Mouse (Mus musculus) intestine, embryonic 14.5 days (tissue): ENCODE measurements at regions not wholly inside any gene's neighbourhood (a gene's known extent, or its start where the extent isn't known, plus 50 kb on each side); places are given as distances from the start of the nearest gene placed in this dataset.
"Not testable (repeated sequence)": the region's sequence is repeated elsewhere in the genome, so short reads cannot be mapped to it uniquely, and the experiment has no call there.

Source experiments
- ATAC-seq: fragments of 200-750 bp; cut with Nextera tagmentation; replicated peaks from 2 replicates; pipeline ENCODE4 v1.8.0; 2017; ENCODE audit warnings: low read depth, moderate number of reproducible peaks, moderate TSS enrichment, moderate library complexity; ENCODE audit not compliant: low FRiP score, low TSS enrichment
- DNase-seq: peaks from one replicate; pipeline ENCODE4 v3.0.0-alpha.2; 2018; ENCODE audit warnings: low spot score
- H3K27ac ChIP-seq: fragments of 300-500 bp; sonication (generic); 2 replicates; pipeline ENCODE4 v1.5.1; 2014; ENCODE audit warnings: low read depth, mild to moderate bottlenecking, control low read depth
- H3K27me3 ChIP-seq: fragments of 300-500 bp; sonication (generic); replicated peaks from 2 replicates; pipeline ENCODE4 v1.6.1; 2014; ENCODE audit warnings: low read length, control low read depth; ENCODE audit not compliant: control insufficient read depth, insufficient read depth
- H3K36me3 ChIP-seq: fragments of 300-500 bp; sonication (generic); 2 replicates; pipeline ENCODE4 v1.6.1; 2014; ENCODE audit warnings: low read length, control low read depth; ENCODE audit not compliant: control insufficient read depth, insufficient read depth
- H3K4me1 ChIP-seq: fragments of 300-500 bp; sonication (generic); replicated peaks from 2 replicates; pipeline ENCODE4 v1.6.1; 2014; ENCODE audit warnings: low read length, control low read depth, mixed read lengths; ENCODE audit not compliant: control insufficient read depth, insufficient read depth
- H3K4me2 ChIP-seq: fragments of 300-500 bp; sonication (generic); 2 replicates; pipeline ENCODE4 v1.6.1; 2014; ENCODE audit warnings: low read length
- H3K4me3 ChIP-seq: fragments of 300-500 bp; sonication (generic); 2 replicates; pipeline ENCODE4 v1.5.1; 2014; ENCODE audit warnings: low read depth, low read length, control low read depth, mixed read lengths
- H3K9ac ChIP-seq: fragments of 300-500 bp; sonication (generic); 2 replicates; pipeline ENCODE4 v1.6.1; 2014; ENCODE audit warnings: mild to moderate bottlenecking, low read length
- H3K9me3 ChIP-seq: fragments of 300-500 bp; sonication (generic); 2 replicates; pipeline ENCODE4 v1.6.1; 2016; ENCODE audit warnings: low read length, control low read depth; ENCODE audit not compliant: control insufficient read depth
- WGBS: fragments of 180-500 bp; shearing (Covaris S2); extraction: QIAGEN DNeasy Blood & Tissue Kit; methylation state at CpG from one replicate; pipeline ENCODE4 v1.1.7; 2014; 5-methylcytosine and 5-hydroxymethylcytosine counted together

DNA sequence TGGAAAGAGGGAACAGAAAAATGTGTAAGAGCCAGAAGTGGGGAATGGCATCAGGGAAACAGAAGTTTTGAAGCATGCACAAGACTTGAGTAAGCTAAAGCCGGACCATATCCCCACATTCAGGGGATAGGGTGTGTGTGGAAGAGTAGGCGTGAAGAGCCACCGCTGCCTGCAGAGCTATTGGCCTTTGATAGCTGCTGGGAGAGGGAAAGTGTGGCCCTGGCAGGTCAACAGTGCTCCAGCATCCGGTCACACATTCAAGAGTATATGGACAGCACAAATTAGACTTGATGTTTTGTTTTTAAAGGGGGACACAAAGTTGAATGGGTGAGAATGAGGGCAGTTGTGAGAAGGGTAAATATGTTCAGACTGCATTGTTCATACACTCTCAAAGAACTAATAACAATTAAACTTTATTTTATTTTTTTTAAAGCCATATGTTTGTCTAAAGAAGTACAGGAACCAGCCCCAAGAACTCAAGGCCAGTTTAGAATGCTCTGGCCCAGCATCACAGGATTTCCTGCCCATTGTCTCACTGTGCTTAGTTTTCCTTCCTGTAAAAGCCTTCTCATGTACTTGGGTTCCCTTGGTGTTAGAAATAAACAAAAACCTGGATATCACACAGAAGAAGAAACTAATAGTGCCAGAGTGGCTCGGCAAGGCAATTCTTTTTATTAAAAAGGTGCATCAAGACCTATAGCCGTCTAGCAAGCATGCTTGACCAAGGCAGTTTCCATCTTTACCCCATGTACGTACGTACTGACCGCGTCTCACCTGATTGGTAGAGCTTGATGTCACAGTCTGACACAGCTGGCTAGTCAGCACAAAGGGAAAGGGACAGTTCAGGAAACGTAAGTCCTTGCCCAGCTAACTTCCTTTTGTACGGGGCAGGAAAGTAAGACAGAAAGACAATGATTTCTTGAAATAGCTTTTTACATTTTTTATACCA, 144.6 kb upstream of the Rbbp6 start:
- Histone ChIP-seq H3K4me1 (no peaks in the 10 kb centered on the region), H3K27me3 (no peaks in the 10 kb centered on the region), H3K9me3 (no peaks in the 10 kb centered on the region), H3K27ac (0 out of 2 replicates have a peak overlapping the region, but pooled peaks have one; percentile 22), H3K36me3 (no peaks in the 10 kb centered on the region), H3K4me2 (no peak overlapping the region), H3K9ac (no peak overlapping the region), H3K4me3 (no peak overlapping the region)
- no peak for ATAC-seq
- 81% methylated on average over 12 of the region's 12 CpGs for WGBS
- no peak for DNase-seq

DNA sequence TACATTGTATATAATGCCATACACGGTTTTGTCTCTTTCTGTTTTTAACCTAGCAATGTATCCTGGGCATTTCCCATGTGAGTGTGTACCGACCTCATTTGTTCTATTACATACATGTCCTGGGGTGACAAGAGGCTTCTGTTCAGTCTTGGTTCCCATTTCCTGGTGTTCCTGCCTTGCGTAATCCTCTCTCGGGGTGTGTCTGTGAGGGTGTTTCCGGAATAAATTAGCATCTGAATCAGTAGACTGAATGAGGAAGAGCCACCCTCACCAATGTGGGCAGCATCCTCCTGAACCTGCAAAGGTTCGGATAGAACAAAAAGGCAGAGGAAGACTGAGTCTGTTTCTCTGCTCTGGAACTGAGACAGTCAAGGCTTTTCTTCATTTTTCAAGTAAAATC, 142.1 kb upstream of the Rbbp6 start:
- H3K9ac ChIP-seq = no peak overlapping the region
- no peaks in the 10 kb centered on the region for H3K27me3 ChIP-seq
- no peaks in the 10 kb centered on the region for H3K4me1 ChIP-seq
- WGBS = 68% methylated on average over 6 of the region's 6 CpGs
- H3K9me3 ChIP-seq = no peaks in the 10 kb centered on the region
- ATAC-seq (no peak), DNase-seq (no peak)
- no peak overlapping the region for H3K4me2 ChIP-seq
- no peak overlapping the region for H3K27ac ChIP-seq
- no peaks in the 10 kb centered on the region for H3K36me3 ChIP-seq
- no peak overlapping the region for H3K4me3 ChIP-seq

DNA sequence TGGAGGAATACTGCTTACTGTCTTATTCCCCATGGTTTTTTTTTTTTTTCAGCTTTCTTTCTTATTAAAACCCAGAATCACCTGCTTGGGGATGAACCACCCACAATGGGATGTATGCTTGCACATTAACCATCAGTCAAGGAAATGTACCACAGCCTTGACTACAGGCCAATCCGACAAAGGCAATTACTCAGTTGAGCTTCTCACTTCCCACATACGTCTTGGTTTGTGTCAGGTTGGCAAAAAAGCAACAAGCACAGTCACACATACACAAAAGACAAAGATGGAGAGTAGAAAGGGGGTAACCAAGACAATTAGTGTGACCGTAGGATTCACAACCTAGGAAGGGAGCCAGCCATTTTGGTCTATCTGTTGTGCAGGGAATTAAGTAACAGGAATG, 126.4 kb upstream of the Rbbp6 start:
- DNase-seq (no peak), ATAC-seq (no peak)
- no peaks in the 10 kb centered on the region for H3K27me3 ChIP-seq
- no peak overlapping the region for H3K4me2 ChIP-seq
- no peak overlapping the region for H3K4me3 ChIP-seq
- H3K36me3 ChIP-seq = no peaks in the 10 kb centered on the region
- no peak overlapping the region for H3K27ac ChIP-seq
- WGBS = 88% methylated on average over 3 of the region's 3 CpGs
- no peak overlapping the region for H3K9ac ChIP-seq
- no peaks in the 10 kb centered on the region for H3K4me1 ChIP-seq
- H3K9me3 ChIP-seq = no peaks in the 10 kb centered on the region

DNA sequence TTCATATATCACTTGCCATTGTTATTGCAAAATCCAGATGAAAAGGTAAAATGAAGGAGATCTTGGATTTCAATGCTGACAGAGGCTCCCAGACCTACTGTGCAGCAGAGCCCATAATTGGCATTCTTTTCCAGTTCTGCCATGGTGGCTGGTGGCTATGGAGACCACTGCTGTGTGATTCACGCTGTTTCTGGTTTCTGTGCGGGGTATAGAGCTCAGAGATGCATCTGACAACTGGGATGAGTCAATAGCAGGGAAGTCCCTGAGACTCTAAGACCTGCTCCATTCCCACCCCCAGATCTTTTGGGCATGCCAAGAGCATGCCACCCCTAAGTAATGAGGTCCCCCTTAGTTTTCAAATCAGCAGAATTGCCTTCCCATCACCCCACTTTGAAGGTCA, 120.7 kb upstream of the Rbbp6 start:
- WGBS = 86% methylated on average over 2 of the region's 2 CpGs

DNA sequence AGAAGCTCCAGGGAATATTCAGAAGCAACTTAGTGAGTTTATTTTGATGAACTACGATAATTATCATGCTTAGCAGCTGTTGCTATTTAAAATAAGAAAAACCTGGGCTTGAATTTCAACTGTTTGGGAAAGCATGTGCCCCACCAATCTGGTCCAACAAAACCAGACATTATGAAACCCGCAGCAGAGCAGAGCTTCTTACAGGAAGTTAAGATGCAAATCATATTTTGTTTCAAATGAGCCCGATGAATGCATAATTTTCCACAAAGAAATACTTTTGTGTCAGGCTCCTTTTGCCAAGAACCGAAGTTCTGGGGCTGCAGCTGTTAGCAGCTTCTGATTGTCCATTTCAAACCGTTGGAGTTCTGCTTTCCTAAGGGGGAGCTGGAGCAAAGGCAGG, 118.1 kb upstream of the Rbbp6 start:
- H3K9me3 ChIP-seq = no peaks in the 10 kb centered on the region

More for the DNA sequence above, 120.7 kb upstream of the Rbbp6 start:
- Histone ChIP-seq H3K4me3 (no peak overlapping the region), H3K4me1 (no peaks in the 10 kb centered on the region), H3K36me3 (no peaks in the 10 kb centered on the region), H3K27me3 (no peaks in the 10 kb centered on the region), H3K9ac (no peak overlapping the region), H3K4me2 (no peak overlapping the region), H3K27ac (no peak overlapping the region), H3K9me3 (no peaks in the 10 kb centered on the region)
- no peak for ATAC-seq
- DNase-seq = no peak

DNA sequence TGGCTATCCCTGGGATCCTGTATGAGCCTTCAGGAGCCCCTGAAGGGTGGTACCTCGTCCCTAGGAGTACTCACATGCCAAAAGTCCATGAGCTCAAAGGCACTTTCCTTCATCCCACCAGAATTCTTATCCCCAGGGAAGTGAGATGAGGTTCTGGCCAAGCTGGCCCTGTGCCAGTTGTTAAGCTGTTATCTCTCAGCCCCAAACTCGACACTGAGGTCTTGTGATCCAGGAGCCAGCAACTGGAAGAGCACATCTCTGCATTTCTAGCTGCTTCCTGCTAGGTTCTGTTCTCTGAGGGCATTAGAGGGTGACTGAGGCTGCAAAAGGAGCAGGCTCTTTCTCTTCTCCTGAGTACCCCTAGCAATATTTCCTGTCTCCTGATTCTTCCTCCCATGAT, 92.1 kb upstream of the Rbbp6 start:
- H3K9ac ChIP-seq = no peak overlapping the region
- H3K27ac ChIP-seq = no peak overlapping the region
- H3K36me3 ChIP-seq = no peaks in the 10 kb centered on the region
- WGBS = 30% methylated on average over 2 of the region's 2 CpGs
- no peak overlapping the region for H3K4me3 ChIP-seq
- no peak overlapping the region for H3K4me2 ChIP-seq
- DNase-seq = no peak
- no peak for ATAC-seq
- H3K9me3 ChIP-seq = no peaks in the 10 kb centered on the region
- H3K27me3 ChIP-seq = no peaks in the 10 kb centered on the region
- H3K4me1 ChIP-seq = no peaks in the 10 kb centered on the region

More for the DNA sequence above, 118.1 kb upstream of the Rbbp6 start:
- Histone ChIP-seq H3K4me1 (no peaks in the 10 kb centered on the region), H3K4me3 (no peak overlapping the region), H3K9ac (no peak overlapping the region), H3K27me3 (no peaks in the 10 kb centered on the region), H3K27ac (no peak overlapping the region), H3K36me3 (no peaks in the 10 kb centered on the region), H3K4me2 (no peak overlapping the region)
- no peak for ATAC-seq
- DNase-seq = no peak
- WGBS = 62% methylated on average over 5 of the region's 5 CpGs

DNA sequence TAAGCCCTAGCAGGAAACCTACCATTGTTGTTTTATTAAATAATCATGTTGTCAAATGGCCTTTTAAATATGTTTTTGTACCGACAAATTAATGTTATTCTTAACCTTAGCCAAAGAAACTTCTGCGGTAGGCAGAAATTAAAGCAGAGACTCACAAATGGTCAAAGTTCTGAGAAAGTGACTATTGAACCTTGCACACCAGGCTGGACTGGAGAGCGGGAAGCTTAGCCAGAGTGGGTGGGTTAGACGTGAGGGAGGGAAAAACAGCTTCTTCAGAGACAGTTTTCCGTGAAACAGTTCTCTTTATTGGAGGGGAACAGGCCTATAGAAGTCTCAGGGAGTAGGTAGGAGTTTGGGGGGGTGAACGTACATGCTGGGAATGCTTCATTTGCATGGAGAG, 89.2 kb upstream of the Rbbp6 start:
- Histone ChIP-seq H3K9ac (no peak overlapping the region), H3K27me3 (no peaks in the 10 kb centered on the region), H3K36me3 (no peaks in the 10 kb centered on the region), H3K27ac (no peak overlapping the region), H3K9me3 (no peaks in the 10 kb centered on the region), H3K4me3 (no peak overlapping the region), H3K4me2 (no peak overlapping the region), H3K4me1 (no peaks in the 10 kb centered on the region)
- 79% methylated on average over 6 of the region's 6 CpGs for WGBS
- no peak for DNase-seq
- no peak for ATAC-seq

DNA sequence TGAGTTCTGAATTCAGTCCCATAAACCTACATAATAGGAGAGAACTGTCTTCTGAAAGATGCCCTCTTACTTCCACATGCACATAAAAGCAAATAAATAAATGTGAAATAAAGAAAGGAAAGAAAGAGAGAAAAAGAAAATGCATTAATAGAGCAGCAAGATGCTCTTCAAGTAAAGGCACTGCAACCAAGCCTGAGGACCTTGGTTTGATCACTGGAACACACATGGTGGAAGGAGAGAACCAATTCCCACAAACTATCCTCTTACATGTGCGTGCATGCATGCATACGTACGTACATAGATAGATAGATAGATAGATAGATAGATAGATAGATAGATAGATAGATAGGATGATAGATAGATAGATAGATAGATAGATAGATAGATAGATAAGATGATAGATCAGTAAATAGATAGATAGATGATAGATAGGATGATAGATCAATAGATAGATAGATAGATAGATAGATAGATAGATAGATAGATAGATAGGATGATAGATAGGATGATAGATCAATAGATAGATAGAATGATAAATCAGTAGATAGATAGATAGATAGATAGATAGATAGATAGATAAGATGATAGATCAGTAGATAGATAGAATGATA, 83.5 kb upstream of the Rbbp6 start:
- H3K4me1 ChIP-seq, H3K4me2 ChIP-seq, H3K9me3 ChIP-seq, H3K9ac ChIP-seq, DNase-seq, H3K4me3 ChIP-seq, ATAC-seq, H3K36me3 ChIP-seq, H3K27me3 ChIP-seq, H3K27ac ChIP-seq: not testable (repeated sequence)
- 96% methylated on average over 3 of the region's 3 CpGs for WGBS

DNA sequence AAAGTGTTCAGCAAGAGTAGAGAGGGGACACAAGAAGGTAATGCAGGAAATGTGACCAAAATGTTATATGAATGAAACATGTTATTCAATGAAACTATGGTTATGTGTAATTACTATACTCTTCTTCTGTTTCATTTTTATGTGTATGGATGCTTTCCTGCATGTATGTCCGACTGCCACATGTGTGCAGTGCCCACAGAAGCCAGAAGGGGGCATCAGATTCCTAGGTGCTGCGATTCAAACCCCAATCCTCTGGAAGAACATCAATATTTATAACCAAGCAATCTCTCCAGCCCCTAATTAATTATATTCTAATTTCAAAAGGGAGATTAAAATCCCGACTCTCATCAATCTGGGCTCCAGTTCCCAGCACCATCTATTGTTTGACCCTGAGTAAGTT, 78.7 kb upstream of the Rbbp6 start:
- Histone ChIP-seq H3K27ac (no peak overlapping the region), H3K4me1 (no peaks in the 10 kb centered on the region), H3K4me2 (no peak overlapping the region), H3K9me3 (no peaks in the 10 kb centered on the region), H3K4me3 (no peak overlapping the region), H3K27me3 (no peaks in the 10 kb centered on the region), H3K9ac (no peak overlapping the region), H3K36me3 (no peaks in the 10 kb centered on the region)
- no peak for DNase-seq
- ATAC-seq = no peak
- 79% methylated on average over 3 of the region's 3 CpGs for WGBS
